Mouse (Mus musculus) small intestine, adult 2 months (tissue): ENCODE results near the gene Nfkbie. TPM values are rescaled to one million over a fixed set of nuclear protein-coding genes. Genes with fewer than 3 reads are reported as not detected.

Experiments used
- H3K27ac ChIP-seq: fragments of 200-500 bp; 2 replicates; pipeline ENCODE4 v1.5.1; 2012; ENCODE audit warnings: low read depth, low read length, control low read depth, inconsistent platforms; ENCODE audit not compliant: insufficient read depth
- H3K27me3 ChIP-seq: fragments of 200-500 bp; 2 replicates; pipeline ENCODE4 v1.6.1; 2012; ENCODE audit warnings: mild to moderate bottlenecking, moderate library complexity, low read length, inconsistent platforms; ENCODE audit not compliant: control insufficient read depth, insufficient read depth
- H3K36me3 ChIP-seq: fragments of 200-500 bp; 2 replicates; pipeline ENCODE4 v1.6.1; 2012; ENCODE audit warnings: mild to moderate bottlenecking, low read length, control low read depth, inconsistent platforms; ENCODE audit not compliant: control insufficient read depth, insufficient read depth
- H3K4me1 ChIP-seq: fragments of 200-500 bp; 2 replicates; pipeline ENCODE4 v1.6.1; 2012; ENCODE audit warnings: low read length, inconsistent platforms, mixed read lengths; ENCODE audit not compliant: control insufficient read depth, insufficient read depth, insufficient read length
- H3K4me3 ChIP-seq: fragments of 200-500 bp; 2 replicates; pipeline ENCODE4 v1.5.1; 2012; ENCODE audit warnings: low read depth, mild to moderate bottlenecking, control low read depth, inconsistent platforms, low read length, moderate library complexity
- CTCF ChIP-seq: fragments of 200-500 bp; IDR thresholded peaks from 2 replicates; pipeline ENCODE4 v1.5.1; 2012; ENCODE audit warnings: low read depth, mild to moderate bottlenecking, control low read depth, inconsistent platforms, low read length, moderate library complexity, mixed read lengths; ENCODE audit not compliant: insufficient replicate concordance, insufficient read length; ENCODE audit errors: extremely low read depth
- POLR2A ChIP-seq: fragments of 200-500 bp; IDR thresholded peaks from 2 replicates; pipeline ENCODE4 v1.6.1; 2012; ENCODE audit warnings: low read depth, mild to moderate bottlenecking, control low read depth, inconsistent platforms, low read length, moderate library complexity
- WGBS: fragments of 180-500 bp; shearing (Covaris S2); methylation state at CpG from one replicate; pipeline ENCODE4 v1.1.7; 2018; 5-methylcytosine and 5-hydroxymethylcytosine counted together
- polyA plus RNA-seq: library from polyadenylated mRNA; depleted of rRNA; stranded (reverse); fragments of >200 nt; gene quantifications from 2 replicates; pipeline ENCODE4 v1.2.3, GENCODE M21; 2012

Nfkbie gene
- polyA plus RNA-seq, 1 experiment: 6.2 TPM

DNA sequence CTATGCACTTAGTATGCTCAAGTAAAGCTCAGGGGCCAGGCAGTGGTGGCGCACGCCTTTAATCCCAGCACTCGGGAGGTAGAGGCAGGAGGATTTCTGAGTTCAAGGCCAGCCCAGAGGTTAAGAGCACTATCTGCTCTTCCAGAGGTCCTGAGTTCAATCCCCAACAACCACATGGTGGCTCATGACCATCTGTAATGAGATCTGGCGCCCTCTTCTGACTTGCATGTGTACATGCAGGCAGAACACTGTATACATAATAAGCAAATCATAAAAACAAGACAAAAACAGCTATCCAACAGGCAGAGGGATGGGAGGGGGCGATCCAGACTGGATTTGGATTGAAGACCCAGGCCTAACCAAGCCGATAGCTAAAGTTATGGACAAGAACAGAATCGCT, 23.3 kb downstream of the Nfkbie start:
- no peak for TF ChIP-seq POLR2A
- peak; percentile 33; the same call in 1 of the 2 replicates for TF ChIP-seq CTCF
- H3K27ac ChIP-seq: no peak overlapping the region
- H3K4me3 ChIP-seq: no peak overlapping the region

DNA sequence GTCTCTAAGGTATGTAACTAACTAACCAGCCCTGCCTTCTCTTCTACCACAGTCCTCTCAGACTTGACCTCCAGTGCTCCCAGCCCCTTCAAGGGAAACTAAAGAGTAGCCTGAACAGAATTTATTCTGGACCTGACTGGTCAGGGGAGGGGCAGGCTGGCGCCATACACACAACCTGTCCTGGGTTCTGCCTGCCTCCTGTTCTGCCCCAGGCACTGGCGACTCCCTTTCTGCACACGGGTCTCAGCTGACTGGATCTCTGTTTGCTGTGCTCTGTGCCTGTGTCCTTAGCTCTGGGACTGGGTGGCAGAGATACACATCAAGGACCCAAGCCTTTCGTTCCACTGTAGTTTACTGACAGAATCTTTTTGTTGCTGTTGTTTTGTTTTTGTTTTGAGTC, 24.1 kb downstream of the Nfkbie start:
- no peaks in the 10 kb centered on the region for H3K36me3 ChIP-seq
- TF ChIP-seq CTCF: no peak
- TF ChIP-seq POLR2A: no peak
- H3K4me1 ChIP-seq: peaks cover 6% of the 10 kb centered on the region
- no peak overlapping the region for H3K27ac ChIP-seq
- no peak overlapping the region for H3K4me3 ChIP-seq
- WGBS: 93% methylated on average over 4 of the region's 4 CpGs
- no peaks in the 10 kb centered on the region for H3K27me3 ChIP-seq

More for the DNA sequence above, 23.3 kb downstream of the Nfkbie start:
- Histone ChIP-seq H3K36me3 (no peaks in the 10 kb centered on the region), H3K4me1 (peaks cover 6% of the 10 kb centered on the region), H3K27me3 (no peaks in the 10 kb centered on the region)
- 79% methylated on average over 7 of the region's 7 CpGs for WGBS

DNA sequence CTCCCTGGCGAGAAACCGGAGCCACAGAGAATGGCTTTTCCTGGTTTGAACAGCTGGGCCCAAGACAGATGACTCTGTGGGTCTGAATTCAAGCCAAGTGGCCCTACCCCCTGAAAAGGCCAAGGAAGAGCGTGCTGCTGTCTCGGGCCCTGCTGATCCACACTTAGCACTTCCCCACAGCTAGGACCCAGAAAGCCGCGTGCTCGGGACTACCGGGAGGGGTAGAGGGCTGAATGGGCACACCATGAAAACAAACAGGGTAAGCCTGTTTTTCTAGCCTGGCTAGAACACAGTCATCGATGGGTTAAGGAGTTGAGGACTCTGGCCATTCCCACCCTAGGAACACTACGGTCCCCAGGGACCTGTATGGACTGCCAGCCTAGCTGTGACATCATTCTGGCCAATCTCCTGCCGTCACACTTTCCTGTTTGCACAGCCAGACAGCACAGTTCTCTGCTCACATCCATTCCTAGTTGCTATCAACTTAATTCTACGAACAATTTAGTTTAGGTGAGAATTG, 25.5 kb downstream of the Nfkbie start:
- H3K27ac ChIP-seq: no peak overlapping the region
- no peaks in the 10 kb centered on the region for H3K36me3 ChIP-seq
- peaks cover 3% of the 10 kb centered on the region for H3K4me1 ChIP-seq
- no peak for TF ChIP-seq CTCF
- TF ChIP-seq POLR2A: no peak
- no peak overlapping the region for H3K4me3 ChIP-seq
- WGBS: 16% methylated on average over 12 of the region's 12 CpGs
- H3K27me3 ChIP-seq: no peaks in the 10 kb centered on the region

DNA sequence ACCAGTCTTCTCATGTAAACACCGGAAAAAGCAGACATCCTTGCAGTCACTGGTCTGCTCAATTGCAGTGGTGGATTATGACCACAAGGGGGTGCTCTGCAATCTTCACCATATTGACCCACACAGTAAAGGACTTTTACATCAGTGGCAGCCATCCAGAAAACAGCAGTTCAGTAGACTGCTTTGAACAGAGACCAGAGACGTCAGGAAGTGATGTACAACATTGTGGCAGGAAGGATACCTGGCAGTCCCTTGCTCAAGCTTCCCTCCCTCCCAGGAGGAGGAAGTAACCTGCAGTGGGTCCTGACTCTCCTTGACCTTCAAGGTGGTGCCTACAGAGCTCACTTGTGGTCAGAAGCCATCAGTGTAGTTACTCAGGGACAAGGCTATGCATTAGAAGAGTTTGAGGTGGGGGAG, 26.1 kb downstream of the Nfkbie start:
- Histone ChIP-seq H3K27ac (no peak overlapping the region), H3K36me3 (no peaks in the 10 kb centered on the region; the same call in 1 of the 2 replicates), H3K4me3 (no peak overlapping the region), H3K27me3 (no peaks in the 10 kb centered on the region), H3K4me1 (peaks cover 3% of the 10 kb centered on the region)
- peak; percentile 47; the same call in 1 of the 2 replicates for TF ChIP-seq CTCF
- no peak for TF ChIP-seq POLR2A
- 0% methylated on average over 2 of the region's 2 CpGs for WGBS

DNA sequence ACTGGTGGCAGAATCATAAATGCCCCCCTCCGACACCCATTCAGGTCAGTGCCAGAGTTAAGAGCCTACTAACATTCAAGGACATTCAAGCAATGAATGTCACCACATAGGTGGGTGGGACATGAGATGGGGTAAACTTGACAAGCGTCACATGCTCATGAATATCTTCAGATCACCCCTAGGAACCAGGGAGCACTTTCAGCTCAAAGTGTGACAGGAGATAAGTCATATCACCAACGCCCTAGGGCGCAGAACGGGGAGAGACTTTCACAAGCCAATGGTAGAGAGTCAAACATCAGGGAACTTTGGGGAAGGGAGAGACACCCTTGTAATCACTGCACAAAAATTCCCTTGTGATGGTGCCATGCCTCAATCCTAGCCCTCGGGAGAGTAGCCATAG, 26.7 kb downstream of the Nfkbie start:
- H3K27ac ChIP-seq: no peak overlapping the region
- H3K4me3 ChIP-seq: no peak overlapping the region
- WGBS: 75% methylated on average over 6 of the region's 6 CpGs
- H3K4me1 ChIP-seq: peaks cover 3% of the 10 kb centered on the region
- TF ChIP-seq CTCF: no peak
- TF ChIP-seq POLR2A: no peak
- H3K36me3 ChIP-seq: no peaks in the 10 kb centered on the region; the same call in 1 of the 2 replicates
- H3K27me3 ChIP-seq: no peaks in the 10 kb centered on the region

DNA sequence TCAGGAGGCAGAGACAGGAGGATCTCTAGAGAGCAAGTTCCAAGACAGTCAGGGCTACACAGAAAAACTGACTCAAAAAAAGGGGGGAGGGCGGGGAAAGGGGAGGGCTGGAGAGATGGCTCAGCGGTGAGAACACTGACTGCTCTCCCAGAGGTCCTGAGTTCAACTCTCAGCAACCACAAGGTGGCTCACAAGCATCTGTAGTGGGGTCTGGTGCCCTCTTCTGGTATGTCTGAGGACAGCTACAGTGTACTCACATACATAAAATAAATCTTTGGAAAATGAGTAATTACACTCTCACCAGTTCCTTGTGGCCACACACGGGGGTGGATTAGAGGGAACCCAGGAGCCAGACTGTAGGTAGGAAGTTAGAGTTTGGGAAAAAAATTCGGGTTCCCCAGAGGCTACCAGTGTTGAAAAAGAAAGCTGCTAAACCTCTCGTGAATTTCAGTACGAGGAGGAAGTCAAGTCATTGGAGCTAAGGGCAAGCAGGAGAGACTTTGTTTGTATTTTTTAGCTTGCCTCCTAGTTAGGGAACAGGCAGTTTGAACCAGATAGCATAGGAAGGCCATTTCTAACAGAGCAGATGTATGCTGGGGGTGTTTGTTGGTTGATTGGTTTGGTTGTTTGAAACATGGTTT, 27.3 kb downstream of the Nfkbie start:
- H3K4me1 ChIP-seq: peaks cover 3% of the 10 kb centered on the region
- H3K27ac ChIP-seq: no peak overlapping the region
- no peaks in the 10 kb centered on the region for H3K27me3 ChIP-seq
- TF ChIP-seq CTCF (peak; percentile 62; the same call in 1 of the 2 replicates), POLR2A (no peak)
- H3K4me3 ChIP-seq: no peak overlapping the region
- WGBS: 58% methylated on average over 6 of the region's 6 CpGs
- no peaks in the 10 kb centered on the region; the same call in 1 of the 2 replicates for H3K36me3 ChIP-seq

DNA sequence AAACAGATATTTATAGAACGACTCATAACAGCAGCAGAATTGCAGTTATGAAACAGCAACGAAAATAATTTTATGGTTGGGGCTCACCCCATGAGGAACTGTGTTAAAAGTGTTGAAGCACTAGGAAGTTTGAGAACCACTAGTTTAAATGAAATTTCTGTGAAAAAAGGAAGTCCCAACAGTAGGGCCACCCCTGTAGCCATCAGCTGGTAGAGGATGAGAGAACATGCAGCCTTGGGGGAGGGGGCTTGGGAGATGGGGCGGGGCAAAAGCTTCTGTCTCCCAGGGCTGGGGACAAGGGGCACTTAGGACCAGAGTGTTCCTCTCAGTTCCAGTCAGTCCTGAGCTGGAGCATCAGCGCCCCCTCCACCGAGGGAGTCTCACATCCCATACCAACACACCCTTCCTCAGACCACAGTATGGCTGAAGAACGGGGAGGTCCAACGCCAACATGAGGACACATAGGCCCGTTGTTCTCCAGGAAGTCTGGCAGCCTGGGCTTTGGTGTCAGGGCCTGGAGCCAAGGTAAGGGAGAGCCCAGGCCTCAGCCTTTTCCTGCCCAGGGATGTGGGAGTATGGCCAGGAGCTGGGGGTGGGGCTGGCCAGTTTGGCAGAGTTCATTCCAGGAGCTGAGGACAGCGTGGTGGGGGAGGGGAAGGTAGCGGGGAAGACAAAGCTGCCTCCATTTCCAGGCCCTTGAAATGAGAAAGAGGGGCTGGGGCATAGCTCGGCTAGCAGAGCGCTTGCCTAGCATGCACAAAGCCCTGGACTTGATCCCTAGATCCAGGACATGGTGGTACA, 28.8 kb downstream of the Nfkbie start:
- TF ChIP-seq CTCF (no peak), POLR2A (no peak)
- H3K27me3 ChIP-seq: no peaks in the 10 kb centered on the region
- peaks cover 3% of the 10 kb centered on the region for H3K4me1 ChIP-seq
- H3K4me3 ChIP-seq: peak overlapping the region; percentile 31
- peak overlapping the region; percentile 61 for H3K27ac ChIP-seq
- WGBS: 54% methylated on average over 12 of the region's 12 CpGs
- no peaks in the 10 kb centered on the region; the same call in 1 of the 2 replicates for H3K36me3 ChIP-seq
